Mouse (Mus musculus): ENCODE measurements at regions not wholly inside any gene's neighbourhood (a gene's known extent, or its start where the extent isn't known, plus 50 kb on each side); places are given as distances from the start of the nearest gene placed in this dataset.

- no peak overlapping the region for H3K27ac ChIP-seq (ENCODE audit: low read depth, low read length)
- H3K9me3 ChIP-seq (ENCODE audit: control insufficient read depth, low read length), result no peaks in the 10 kb centered on the region
- H3K4me3 ChIP-seq (ENCODE audit: low read length), result no peak overlapping the region
- H3K9ac ChIP-seq (ENCODE audit: low read depth, low read length), result no peak overlapping the region
- WGBS, result 78% methylated on average over 4 of the region's 4 CpGs
- no peak overlapping the region for H3K4me2 ChIP-seq (ENCODE audit: low read length)
- H3K4me1 ChIP-seq (ENCODE audit: control insufficient read depth, insufficient read depth, low read depth, low read length), result no peaks in the 10 kb centered on the region
- no peak for ATAC-seq
- H3K36me3 ChIP-seq (ENCODE audit: control insufficient read depth, insufficient read depth, low read length), result no peaks in the 10 kb centered on the region
- H3K27me3 ChIP-seq (replicated peaks; ENCODE audit: control insufficient read depth, insufficient read depth, low read length), result no peaks in the 10 kb centered on the region
Observed at GRCm38 (mm10) chr5:41563441-41563840, 144.5 kb downstream of the Rab28 start.

GRCm38 (mm10) chr5:41562299-41562698, 145.7 kb downstream of the Rab28 start:
- WGBS, result 73% methylated on average over 1 of the region's 1 CpGs
- Histone ChIP-seq H3K9ac (ENCODE audit: low read depth, low read length) (no peak overlapping the region), H3K27me3 (replicated peaks; ENCODE audit: control insufficient read depth, insufficient read depth, low read length) (no peaks in the 10 kb centered on the region), H3K27ac (ENCODE audit: low read depth, low read length) (no peak overlapping the region), H3K4me2 (ENCODE audit: low read length) (no peak overlapping the region), H3K9me3 (ENCODE audit: control insufficient read depth, low read length) (no peaks in the 10 kb centered on the region), H3K4me3 (ENCODE audit: low read length) (no peak overlapping the region), H3K4me1 (ENCODE audit: control insufficient read depth, insufficient read depth, low read depth, low read length) (no peaks in the 10 kb centered on the region), H3K36me3 (ENCODE audit: control insufficient read depth, insufficient read depth, low read length) (no peaks in the 10 kb centered on the region)
- no peak for ATAC-seq

GRCm38 (mm10) chr5:41556700-41557309, 151.2 kb downstream of the Rab28 start:
- H3K4me3 ChIP-seq (ENCODE audit: low read length), result peak overlapping the region; percentile 19
- WGBS, result 42% methylated on average over 24 of the region's 24 CpGs
- H3K27ac ChIP-seq (ENCODE audit: low read depth, low read length), result no peak overlapping the region

GRCm38 (mm10) chr5:41554312-41554711, 153.6 kb downstream of the Rab28 start:
- H3K36me3 ChIP-seq (ENCODE audit: control insufficient read depth, insufficient read depth, low read length), result no peaks in the 10 kb centered on the region
- no peak for ATAC-seq
- no peaks in the 10 kb centered on the region for H3K27me3 ChIP-seq (replicated peaks; ENCODE audit: control insufficient read depth, insufficient read depth, low read length)
- H3K9ac ChIP-seq (ENCODE audit: low read depth, low read length), result no peak overlapping the region
- H3K4me3 ChIP-seq (ENCODE audit: low read length), result no peak overlapping the region
- no peak overlapping the region for H3K4me2 ChIP-seq (ENCODE audit: low read length)
- no peaks in the 10 kb centered on the region; the same call in 1 of the 2 replicates for H3K4me1 ChIP-seq (ENCODE audit: control insufficient read depth, insufficient read depth, low read depth, low read length)
- no peaks in the 10 kb centered on the region for H3K9me3 ChIP-seq (ENCODE audit: control insufficient read depth, low read length)
- no peak overlapping the region for H3K27ac ChIP-seq (ENCODE audit: low read depth, low read length)
- 82% methylated on average over 3 of the region's 3 CpGs for WGBS

More at GRCm38 (mm10) chr5:41556700-41557309, 151.2 kb downstream of the Rab28 start:
- Histone ChIP-seq H3K4me1 (ENCODE audit: control insufficient read depth, insufficient read depth, low read depth, low read length) (no peaks in the 10 kb centered on the region; the same call in 1 of the 2 replicates), H3K27me3 (replicated peaks; ENCODE audit: control insufficient read depth, insufficient read depth, low read length) (no peaks in the 10 kb centered on the region), H3K36me3 (ENCODE audit: control insufficient read depth, insufficient read depth, low read length) (no peaks in the 10 kb centered on the region), H3K4me2 (ENCODE audit: low read length) (peak overlapping the region; percentile 54), H3K9ac (ENCODE audit: low read depth, low read length) (peak overlapping the region; percentile 50), H3K9me3 (ENCODE audit: control insufficient read depth, low read length) (no peaks in the 10 kb centered on the region)
- ATAC-seq, result peak; percentile 58; the same call in 1 of the 2 replicates

- H3K9me3 ChIP-seq (ENCODE audit: control insufficient read depth, low read length), result no peaks in the 10 kb centered on the region
- no peak overlapping the region for H3K4me3 ChIP-seq (ENCODE audit: low read length)
- ATAC-seq, result no peak
- no peak overlapping the region for H3K27ac ChIP-seq (ENCODE audit: low read depth, low read length)
- H3K9ac ChIP-seq (ENCODE audit: low read depth, low read length), result no peak overlapping the region
- no peak overlapping the region for H3K4me2 ChIP-seq (ENCODE audit: low read length)
- H3K36me3 ChIP-seq (ENCODE audit: control insufficient read depth, insufficient read depth, low read length), result no peaks in the 10 kb centered on the region
- no peaks in the 10 kb centered on the region for H3K27me3 ChIP-seq (replicated peaks; ENCODE audit: control insufficient read depth, insufficient read depth, low read length)
- 87% methylated on average over 2 of the region's 2 CpGs for WGBS
- H3K4me1 ChIP-seq (ENCODE audit: control insufficient read depth, insufficient read depth, low read depth, low read length), result no peaks in the 10 kb centered on the region
Observed at GRCm38 (mm10) chr5:41550063-41550462, 157.9 kb downstream of the Rab28 start.

- Histone ChIP-seq H3K9me3 (ENCODE audit: control insufficient read depth, low read length) (no peaks in the 10 kb centered on the region), H3K4me1 (ENCODE audit: control insufficient read depth, insufficient read depth, low read depth, low read length) (no peaks in the 10 kb centered on the region), H3K4me3 (ENCODE audit: low read length) (no peak overlapping the region), H3K4me2 (ENCODE audit: low read length) (no peak overlapping the region), H3K36me3 (ENCODE audit: control insufficient read depth, insufficient read depth, low read length) (no peaks in the 10 kb centered on the region), H3K27ac (ENCODE audit: low read depth, low read length) (no peak overlapping the region), H3K9ac (ENCODE audit: low read depth, low read length) (no peak overlapping the region), H3K27me3 (replicated peaks; ENCODE audit: control insufficient read depth, insufficient read depth, low read length) (no peaks in the 10 kb centered on the region)
- no peak for ATAC-seq
- 71% methylated on average over 4 of the region's 4 CpGs for WGBS
Observed at GRCm38 (mm10) chr5:41546909-41547308, 161.0 kb downstream of the Rab28 start.

GRCm38 (mm10) chr5:41540789-41541188, 167.2 kb downstream of the Rab28 start:
- H3K9ac ChIP-seq (ENCODE audit: low read depth, low read length), result no peak overlapping the region
- H3K4me3 ChIP-seq (ENCODE audit: low read length), result no peak overlapping the region
- H3K27ac ChIP-seq (ENCODE audit: low read depth, low read length), result no peak overlapping the region
- H3K4me1 ChIP-seq (ENCODE audit: control insufficient read depth, insufficient read depth, low read depth, low read length), result no peaks in the 10 kb centered on the region
- ATAC-seq, result no peak
- H3K36me3 ChIP-seq (ENCODE audit: control insufficient read depth, insufficient read depth, low read length), result no peaks in the 10 kb centered on the region
- H3K27me3 ChIP-seq (replicated peaks; ENCODE audit: control insufficient read depth, insufficient read depth, low read length), result no peaks in the 10 kb centered on the region
- no peaks in the 10 kb centered on the region for H3K9me3 ChIP-seq (ENCODE audit: control insufficient read depth, low read length)
- 12% methylated on average over 1 of the region's 1 CpGs for WGBS
- H3K4me2 ChIP-seq (ENCODE audit: low read length), result no peak overlapping the region

- peak; percentile 93 for ATAC-seq
- no peak overlapping the region for H3K27ac ChIP-seq (ENCODE audit: low read depth, low read length)
- H3K4me3 ChIP-seq (ENCODE audit: low read length), result no peak overlapping the region
- H3K9me3 ChIP-seq (ENCODE audit: control insufficient read depth, low read length), result no peaks in the 10 kb centered on the region
- no peaks in the 10 kb centered on the region for H3K27me3 ChIP-seq (replicated peaks; ENCODE audit: control insufficient read depth, insufficient read depth, low read length)
- no peaks in the 10 kb centered on the region for H3K36me3 ChIP-seq (ENCODE audit: control insufficient read depth, insufficient read depth, low read length)
- no peak overlapping the region for H3K9ac ChIP-seq (ENCODE audit: low read depth, low read length)
- no peak overlapping the region for H3K4me2 ChIP-seq (ENCODE audit: low read length)
- WGBS, result 52% methylated on average over 2 of the region's 2 CpGs
- no peaks in the 10 kb centered on the region for H3K4me1 ChIP-seq (ENCODE audit: control insufficient read depth, insufficient read depth, low read depth, low read length)
Observed at GRCm38 (mm10) chr5:41534598-41534997, 173.4 kb downstream of the Rab28 start.
